Mouse (Mus musculus) megakaryocyte-erythroid progenitor cell, adult 5-6 weeks (primary cell): ENCODE data around the gene Sox1. TPM values are rescaled to one million over a fixed set of nuclear protein-coding genes. Genes with fewer than 3 reads are reported as not detected.

Experiments
- ATAC-seq: replicated peaks from 2 replicates; pipeline ENCODE4 v1.8.0; 2016; ENCODE audit warnings: mild to moderate bottlenecking, inconsistent platforms; ENCODE audit not compliant: severe bottlenecking, poor library complexity, low FRiP score, low TSS enrichment
- total RNA-seq, 2 experiments: library from RNA; stranded (forward) in 1 of 2; stranded (reverse) in 1 of 2; fragments of 200-1000, 215-1000 nt in 1 of 2; fragments of >200 nt in 1 of 2; fragmentation: Nextera tagmentation in 1 of 2; gene quantifications; 2 replicates each; pipeline ENCODE4 v1.2.3; 2014 to 2017

Sox1 gene
- total RNA-seq, 2 experiments from 2014 or later: not detected

DNA sequence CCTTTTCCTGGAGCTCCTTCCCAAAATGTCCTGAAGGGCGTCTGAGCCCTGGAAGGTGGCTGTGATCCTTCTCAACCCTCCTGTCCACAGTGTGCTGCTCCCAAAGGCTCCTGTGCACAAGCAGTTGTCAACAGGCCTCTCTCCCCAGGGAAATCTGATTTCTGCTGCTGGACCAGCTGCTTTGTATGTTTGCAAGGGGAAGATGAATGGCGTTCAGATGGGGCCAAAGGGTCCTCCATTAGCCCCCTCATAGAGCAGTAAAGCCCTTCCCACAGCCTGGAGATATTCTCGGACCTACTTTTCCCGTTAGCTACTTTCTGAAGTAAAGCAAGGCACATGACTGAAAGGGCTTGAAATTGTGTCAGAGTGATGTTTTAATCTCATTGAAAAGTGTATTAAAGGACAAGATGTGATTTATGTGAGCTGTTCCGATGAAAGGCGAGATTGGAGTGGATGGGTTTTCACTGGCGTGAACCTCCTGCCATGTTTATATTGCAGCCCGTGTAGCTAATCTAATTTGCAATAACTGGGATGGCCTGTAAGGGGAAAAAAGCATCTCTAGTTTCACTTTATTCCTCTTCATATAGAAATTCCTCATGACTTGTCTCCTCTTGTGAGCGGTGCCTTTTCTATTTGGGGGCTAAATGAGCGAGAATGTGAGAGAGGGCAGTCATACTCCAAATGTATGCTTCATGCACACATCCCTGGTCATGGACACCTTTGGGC, 6.5 kb upstream of the Sox1 start:
- ATAC-seq: no peak

DNA sequence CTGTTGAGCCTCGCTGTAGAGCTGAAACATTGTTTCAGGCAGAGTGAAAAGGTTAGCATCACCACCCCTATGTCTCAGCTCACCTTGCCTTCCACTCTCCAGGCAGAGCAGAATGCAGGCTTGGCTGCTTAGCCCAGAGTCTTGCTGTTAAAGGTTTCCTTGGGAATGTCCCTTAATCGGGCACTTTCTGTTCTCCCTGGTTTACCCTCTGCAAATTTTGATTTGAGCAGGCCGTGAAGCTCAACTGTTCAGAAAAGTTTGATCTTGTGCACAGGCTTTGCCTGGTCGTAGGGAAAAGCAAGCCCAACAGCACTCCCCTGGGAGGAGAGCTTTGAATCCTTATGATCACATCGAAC, 6.0 kb upstream of the Sox1 start:
- ATAC-seq: no peak

DNA sequence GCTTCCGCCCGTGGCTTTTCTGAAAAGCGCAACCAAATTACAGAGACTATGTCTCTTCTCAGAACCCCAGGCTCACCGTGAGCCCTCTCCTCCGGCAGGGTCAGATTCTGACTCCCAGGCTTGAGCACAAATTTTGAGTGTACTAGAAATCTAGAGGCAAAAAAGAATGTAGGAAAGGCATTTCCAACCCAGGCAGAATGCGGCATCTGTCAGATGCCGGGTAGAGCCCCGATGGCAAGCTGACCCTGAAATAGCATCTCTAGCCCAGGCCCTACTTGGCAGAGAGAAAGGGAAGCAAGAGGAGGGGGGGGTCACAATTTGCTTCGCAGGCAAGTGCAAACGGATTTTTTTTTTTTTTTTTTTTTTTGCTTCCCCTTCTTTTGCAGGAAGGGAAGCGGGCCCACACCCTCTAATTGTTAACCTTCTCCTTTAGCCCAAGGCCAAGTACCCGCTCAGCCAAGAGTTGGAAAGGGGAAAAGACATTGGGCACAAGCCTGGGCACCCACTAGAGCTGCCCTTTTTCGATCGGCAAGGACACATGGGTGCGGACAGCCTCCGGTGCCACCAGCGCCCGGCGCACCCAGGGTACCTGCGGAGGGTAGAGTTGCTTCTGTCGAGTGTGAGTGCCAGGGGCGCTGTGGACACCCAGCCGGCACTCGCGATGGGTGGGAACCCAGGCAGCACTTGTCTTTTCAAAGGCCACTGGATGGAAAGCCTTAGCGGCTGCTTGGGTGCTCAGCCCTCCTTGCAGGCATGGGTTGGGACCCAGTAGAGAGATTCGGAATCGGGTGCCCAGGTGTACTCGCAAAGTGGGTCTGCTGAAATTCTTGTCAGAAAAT, 5.1 kb upstream of the Sox1 start:
- no peak for ATAC-seq

DNA sequence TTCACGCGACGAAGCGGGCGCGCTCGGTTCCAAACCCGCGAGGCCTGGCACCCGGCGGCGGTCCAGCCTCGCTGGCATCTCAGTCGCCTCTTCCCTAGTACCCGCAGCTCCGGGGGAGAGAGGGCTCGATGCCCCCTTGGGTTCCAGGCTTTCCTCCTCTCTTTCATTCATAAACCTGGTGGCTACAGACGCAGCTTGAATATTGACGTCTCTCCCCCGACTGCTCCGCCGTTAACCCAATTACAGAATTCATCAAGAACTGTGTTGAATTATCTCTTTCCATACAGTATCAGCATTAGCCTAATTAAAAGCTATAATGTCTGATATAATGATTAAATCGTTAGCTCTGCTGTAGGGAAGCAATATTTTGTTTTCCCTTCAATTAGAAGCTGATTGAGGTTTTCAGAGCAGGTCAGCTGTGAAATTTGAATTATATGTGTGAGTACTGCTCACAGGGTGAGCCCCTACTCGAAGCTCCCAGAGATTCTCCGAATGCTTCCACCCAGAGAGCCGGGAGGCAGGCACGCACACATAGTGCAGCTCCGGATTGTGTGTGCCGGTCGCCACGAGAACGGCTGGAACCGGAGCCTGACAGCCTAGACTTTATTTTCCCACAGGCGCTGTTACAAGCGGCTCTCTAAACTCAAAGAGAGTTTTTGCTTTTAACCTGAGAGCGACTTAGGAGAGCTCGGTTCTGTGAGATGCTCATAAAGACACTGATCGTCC, 4.3 kb upstream of the Sox1 start:
- ATAC-seq: no peak

DNA sequence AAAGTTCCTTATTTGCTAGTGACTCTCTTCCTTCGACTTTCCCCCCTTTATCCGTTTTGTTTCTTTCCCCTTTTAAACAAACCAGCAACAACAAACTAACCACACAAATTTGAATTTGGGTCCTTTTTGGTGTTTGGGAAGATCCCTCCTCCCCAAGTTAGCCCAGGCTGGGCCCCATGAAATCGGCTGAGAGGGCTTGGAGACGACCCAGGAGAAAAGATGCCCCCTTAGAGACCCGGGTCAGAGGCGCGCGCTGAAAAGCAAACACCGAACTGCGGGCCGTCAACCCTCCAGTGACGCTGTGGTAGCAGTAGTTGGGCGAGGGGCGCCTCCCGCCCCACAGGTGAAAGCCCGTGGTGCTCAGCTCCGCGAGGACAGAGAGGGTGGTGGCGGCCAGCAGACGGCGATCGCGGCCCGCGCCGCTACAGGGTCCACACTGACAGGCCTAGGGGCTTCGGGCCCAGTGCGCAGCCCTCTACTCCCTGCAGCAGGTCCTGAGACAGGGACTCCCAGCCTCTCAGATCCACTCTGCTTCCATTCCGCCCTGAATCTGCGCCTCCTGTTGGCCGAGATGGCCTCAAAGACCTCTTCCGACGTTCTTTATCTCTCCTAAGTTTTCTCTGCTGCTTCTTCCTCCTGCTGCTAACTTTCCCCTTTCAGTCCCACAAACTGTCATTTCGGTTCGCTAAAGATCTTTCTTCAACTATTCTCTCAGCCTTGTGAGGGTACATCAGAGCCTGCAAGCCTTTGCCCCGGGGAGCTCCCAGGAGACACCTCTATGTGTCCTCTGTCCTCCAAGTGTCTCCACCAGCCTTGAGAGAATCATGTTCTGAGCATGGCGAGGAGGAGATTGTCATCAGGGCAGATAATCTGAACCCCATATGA, 3.5 kb upstream of the Sox1 start:
- no peak for ATAC-seq

DNA sequence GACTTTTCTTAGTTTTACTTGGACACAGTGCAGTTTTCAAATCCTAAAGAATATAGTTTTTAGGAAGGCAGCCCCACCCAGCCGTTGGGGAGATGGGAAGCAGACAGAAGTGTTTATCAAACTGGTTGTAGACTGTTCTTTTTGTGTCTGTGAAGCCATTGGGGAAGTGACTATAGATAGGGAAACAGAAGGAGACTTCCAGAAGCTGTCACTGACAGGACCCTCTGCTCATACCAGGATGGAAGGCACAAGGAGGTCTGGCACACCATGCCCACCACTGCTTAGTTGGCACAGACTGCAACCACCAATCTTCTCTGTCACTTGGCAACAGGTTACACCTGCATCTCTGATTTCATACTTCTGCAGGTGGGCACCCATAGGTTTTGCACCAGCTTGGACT, 2.3 kb upstream of the Sox1 start:
- no peak for ATAC-seq

DNA sequence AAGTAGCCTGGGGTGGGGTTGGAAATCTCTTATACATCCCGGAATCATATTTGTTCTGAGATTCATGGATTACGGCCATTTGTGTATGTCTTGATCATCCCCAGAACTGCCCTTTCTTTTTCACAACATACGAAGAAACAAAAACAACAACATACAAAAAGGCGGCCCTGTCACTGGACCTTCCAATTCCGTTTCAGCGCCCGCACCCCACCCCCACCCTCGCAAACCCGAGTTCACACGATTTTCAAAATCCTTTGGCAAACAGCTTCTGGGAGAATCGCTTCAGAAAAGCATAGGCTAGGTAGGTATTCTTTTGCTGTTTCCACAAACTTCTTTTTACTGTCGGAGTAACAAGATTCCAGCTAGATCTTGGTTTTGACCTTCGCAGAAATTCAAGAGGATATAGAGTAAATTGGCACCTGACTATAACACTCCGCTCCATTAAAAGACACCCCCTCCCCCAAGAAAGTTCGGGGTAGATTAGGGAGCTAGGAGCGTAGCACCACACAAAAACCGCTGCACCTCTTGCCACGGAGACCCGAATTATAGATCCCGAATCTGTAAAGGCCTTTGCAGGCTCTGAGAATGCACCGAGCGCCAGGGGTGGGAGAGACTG, 602 bp upstream of the Sox1 start:
- no peak for ATAC-seq

DNA sequence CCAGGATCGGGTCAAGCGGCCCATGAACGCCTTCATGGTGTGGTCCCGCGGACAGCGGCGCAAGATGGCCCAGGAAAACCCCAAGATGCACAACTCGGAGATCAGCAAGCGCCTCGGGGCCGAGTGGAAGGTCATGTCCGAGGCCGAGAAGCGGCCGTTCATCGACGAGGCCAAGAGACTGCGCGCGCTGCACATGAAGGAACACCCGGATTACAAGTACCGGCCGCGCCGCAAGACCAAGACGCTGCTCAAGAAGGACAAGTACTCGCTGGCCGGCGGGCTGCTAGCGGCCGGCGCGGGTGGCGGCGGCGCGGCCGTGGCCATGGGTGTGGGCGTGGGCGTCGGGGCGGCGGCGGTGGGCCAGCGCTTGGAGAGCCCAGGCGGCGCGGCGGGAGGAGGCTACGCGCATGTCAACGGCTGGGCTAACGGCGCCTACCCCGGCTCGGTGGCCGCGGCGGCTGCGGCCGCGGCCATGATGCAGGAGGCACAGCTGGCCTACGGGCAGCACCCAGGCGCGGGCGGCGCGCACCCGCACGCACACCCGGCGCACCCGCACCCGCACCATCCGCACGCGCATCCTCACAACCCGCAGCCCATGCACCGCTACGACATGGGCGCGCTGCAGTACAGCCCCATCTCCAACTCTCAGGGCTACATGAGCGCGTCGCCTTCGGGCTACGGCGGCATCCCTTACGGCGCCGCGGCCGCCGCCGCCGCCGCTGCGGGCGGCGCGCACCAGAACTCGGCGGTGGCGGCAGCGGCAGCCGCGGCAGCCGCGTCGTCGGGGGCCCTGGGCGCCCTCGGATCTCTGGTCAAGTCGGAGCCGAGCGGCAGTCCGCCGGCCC, 1.6 kb downstream of the Sox1 start:
- no peak for ATAC-seq

DNA sequence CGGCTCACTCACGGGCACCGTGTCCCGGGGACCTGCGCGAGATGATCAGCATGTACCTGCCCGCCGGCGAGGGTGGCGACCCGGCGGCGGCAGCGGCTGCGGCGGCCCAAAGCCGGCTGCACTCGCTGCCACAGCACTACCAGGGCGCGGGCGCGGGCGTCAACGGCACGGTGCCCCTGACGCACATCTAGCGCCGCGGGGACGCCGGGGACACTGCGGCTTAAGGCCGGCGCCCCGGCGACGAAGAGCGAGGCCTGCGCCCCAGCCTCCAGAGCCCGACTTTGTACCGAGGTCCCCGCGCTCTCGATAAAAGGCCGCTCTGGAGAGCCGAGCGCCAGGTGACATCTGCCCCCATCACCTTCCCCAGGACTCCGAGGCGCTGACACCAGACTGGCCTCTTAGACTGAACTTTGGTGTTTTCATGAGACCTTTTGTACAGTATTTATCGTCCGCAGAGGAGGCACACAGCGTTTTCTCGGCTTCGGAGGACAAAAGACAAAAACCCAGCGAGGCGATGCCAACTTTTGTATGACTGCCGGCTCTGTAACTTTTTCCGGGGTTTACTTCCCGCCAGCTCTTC, 2.3 kb downstream of the Sox1 start:
- ATAC-seq: no peak

DNA sequence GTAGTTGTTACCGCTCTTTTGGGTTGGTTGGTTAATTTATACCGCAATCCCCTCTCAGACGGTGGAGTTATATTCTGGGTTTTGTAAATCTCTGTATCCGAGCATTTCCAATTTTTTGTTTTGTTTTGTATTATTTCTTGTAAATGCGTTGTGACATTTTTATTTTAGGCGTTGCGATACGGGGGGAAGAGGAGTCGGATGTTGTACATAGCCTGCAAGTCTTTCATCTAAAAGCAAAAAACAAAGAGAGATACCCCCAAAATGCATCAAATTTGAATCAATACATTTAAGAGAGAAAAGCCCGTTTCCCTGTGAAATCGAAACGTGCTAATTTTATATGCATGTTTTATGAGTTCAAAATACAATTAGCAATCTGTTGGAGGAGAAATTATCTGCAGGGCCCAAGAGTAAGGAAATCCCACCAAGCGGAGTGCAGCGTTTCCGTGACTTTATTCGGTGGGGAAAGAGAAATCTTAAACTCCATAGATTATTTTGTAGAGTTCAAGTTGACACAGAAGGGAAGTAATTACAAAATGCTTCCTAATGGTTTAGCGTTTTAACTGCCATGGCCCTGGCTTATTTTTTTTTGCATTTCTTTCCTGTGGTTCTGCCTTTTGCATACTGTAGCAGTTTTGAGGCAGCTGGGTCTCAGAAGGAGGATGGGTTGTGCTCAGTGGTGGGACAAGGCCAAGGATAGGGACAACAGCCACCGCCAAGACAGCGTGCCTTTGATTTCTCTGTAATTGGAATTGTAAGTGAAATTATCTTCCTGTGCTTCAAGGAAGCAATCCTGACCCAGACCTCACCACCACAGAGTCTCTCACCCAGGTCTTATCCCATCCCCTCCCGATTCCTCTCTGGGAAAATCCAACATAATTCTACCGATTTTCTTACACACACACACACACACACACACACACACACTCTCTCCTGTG, 3.2 kb downstream of the Sox1 start:
- ATAC-seq: no peak

DNA sequence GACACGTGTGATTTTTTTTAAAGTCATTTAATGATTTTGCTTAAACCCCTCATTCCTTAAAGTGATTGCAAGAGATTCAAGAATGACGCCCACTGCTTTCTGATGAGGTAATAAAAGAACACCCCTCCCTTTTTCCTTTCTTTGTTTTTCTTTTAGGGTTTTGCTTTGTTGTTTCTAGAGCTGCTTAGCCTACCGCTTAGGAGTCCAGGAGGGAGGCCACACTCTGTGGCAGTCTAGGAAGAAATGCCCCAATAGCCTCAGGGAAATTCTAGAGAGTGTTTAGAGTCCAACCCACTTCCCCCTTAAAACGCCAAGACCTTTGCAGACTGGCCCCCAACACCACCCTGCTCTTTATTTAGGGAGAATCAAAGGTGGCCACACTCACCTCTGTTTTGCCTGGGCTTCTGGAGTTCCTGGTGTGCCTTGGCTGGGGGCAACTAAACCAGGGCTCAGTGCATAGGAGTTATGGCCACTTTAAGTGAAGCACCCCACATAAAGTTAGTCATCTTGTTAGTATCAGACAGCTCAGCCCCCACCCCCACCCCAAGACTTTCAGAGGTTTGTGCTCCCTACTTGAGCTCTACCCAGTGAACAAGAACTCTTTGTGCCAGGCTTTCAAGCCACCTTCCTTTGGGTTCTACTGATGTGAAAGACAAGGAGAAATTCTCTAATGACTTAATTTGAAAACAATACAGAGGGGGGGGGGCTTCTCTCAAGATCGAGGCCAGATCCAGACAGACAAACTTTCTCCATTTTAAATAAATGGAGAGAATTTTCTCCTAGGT, 4.5 kb downstream of the Sox1 start:
- ATAC-seq: no peak

DNA sequence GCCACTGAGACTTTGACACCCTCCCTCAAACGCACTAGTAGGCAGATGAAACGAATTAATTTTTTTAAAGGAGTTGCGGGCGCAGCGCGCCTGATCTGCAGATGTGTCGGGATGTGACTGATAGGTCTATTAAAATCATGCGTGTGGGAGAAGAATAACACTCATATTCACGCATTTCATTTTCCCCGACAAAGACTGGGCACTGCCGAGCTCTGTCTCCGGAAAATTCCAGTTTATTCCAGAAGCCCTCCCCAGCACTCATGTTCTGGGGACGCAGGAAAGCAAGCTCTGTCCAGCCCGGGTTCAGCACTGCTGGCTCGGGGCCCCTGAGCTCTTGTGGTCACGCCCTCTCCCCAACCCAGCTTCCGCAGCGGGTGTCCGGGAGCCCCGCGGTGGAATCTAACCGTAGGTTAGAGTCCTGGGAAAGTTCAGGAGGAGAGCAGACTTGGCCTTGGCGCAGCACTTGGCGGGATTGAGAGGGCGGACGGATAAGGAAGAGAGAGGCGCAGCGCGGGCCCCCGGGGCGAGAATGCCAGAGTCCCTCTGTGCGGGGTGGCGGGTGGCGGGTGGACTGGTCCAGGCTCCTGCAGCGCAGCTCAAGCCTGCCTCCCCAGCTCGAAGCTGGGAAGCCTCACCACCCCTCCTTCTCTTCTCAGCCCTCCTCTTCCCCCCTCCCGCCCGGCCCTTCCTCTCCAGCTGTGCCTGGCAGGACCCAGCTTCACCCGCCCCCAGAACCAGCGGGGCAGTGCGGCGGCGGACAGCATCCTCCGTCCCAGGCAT, 5.7 kb downstream of the Sox1 start:
- ATAC-seq: no peak

DNA sequence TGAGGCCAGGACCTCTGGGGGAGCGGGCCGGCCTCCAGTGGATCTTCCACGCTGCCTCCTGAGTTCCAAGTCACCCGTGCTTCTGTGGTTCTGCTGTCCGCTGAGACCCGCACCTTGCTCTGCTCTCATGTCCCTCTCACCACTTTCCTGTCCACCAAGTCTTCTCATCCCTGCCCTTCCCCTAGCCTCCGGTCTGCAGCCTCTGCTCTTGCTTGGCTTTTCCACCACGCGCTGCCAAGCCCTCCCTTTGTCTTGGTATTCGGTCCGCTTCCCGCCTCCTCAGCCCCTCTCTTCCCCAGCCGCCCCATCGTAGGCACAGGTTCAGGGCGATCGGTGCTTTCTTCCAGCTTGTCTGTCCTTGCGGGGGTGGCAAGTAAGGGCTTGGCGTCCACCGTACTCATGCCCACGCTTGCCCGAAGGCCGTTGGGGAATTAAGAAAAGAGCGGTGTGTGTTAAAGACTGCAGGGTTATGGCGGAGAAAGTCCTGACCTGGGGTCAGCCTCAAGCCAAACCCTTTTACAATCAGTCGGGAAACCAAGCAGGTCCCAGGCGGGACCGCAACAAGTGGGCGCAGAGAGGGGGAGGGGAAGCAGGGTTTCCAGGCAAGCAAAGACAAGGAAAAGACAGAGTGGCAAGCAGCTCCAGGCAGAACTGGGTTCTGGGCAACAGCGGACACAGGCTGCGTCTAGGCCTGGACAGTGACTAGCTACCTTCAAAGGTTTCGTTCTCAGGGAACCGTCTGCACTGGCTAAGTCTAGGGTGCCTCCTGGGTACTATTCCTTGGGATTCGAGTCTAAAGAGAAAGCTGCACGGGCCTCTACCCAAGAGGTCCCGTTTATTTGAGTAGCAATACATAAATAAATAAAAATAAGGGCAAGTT, 6.5 kb downstream of the Sox1 start:
- ATAC-seq: no peak

DNA sequence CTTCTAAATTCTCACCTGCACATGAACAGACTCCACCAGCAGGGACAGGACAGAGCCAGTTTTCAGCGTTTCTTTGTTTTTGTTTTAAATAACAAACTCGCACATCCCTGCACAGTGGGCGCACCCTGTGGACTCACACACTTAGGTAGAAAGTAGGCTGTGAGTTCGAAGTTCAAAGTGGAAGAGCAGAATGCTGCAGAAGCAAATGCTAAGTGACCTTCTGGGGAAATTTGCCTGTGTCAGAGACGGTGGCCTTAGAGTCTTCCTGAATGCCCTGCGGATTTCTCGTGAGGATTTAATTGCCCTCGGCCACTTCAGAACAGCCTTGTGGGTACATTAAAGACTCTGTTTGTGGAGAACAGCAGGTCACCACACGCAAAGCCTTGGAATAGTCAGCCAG, 7.6 kb downstream of the Sox1 start:
- ATAC-seq: no peak

DNA sequence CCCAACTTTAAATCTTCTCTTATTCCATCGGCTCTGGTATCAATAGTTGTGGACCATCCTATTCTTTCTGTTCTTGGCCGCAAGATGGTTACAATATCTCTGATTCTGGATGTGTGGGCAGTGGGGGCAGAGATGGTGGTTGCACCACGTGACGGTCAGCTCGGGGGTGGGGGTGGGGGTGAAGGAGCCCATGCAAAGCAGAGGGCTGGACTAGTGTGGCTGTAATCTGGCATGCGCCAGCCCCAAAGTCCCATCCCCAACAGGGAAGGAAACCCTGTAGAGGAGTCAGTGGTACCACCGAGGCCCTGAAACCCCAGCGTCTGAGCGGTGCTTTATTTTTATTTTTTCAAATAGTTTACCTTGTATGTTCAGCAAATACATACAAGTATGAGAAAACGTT, 12.9 kb downstream of the Sox1 start:
- ATAC-seq: no peak
